Mouse (Mus musculus) heart, postnatal 36 days (tissue): ENCODE results near the gene Tnfrsf21. TPM values are rescaled to one million over a fixed set of nuclear protein-coding genes. Genes with fewer than 3 reads are reported as not detected.

Experiments
- DNase-seq, 2 experiments: peaks; one replicate each; pipeline ENCODE4 v3.0.0; 2021 to 2022
- intact Hi-C: fragments of 180-260 bp; cut with DNase I; formaldehyde crosslinking; loops from one replicate; pipeline ENCODE4 v1.15.1; 2025
- total RNA-seq, 2 experiments: library from RNA; stranded (reverse); gene quantifications; 2 replicates each; pipeline ENCODE4 v1.2.3; 2021

Tnfrsf21 gene
- total RNA-seq, 2 experiments from 2014 or later = 11.9 to 12.2 TPM

DNA sequence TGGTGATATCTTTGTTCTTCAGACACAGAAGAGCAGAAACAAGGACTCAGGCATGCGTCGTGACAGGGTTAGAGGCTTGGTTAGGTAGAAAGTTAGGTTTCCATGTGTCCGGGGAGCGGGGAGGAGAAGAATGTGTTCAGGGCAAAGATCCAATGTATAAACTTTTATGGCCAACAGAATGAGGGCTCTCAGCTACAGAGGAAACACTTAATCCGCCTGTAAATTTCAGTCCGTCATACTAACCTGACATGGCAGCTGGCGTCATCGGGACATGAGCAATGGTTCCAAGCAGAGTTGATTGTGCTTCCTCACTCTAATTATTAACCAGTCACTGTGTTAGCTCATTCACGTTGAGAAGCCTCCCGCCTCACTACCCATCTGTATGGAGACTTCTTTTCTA is 100.4 kb downstream of the Tnfrsf21 start:
- no peak for DNase-seq
- intact Hi-C loops = no loop called here

DNA sequence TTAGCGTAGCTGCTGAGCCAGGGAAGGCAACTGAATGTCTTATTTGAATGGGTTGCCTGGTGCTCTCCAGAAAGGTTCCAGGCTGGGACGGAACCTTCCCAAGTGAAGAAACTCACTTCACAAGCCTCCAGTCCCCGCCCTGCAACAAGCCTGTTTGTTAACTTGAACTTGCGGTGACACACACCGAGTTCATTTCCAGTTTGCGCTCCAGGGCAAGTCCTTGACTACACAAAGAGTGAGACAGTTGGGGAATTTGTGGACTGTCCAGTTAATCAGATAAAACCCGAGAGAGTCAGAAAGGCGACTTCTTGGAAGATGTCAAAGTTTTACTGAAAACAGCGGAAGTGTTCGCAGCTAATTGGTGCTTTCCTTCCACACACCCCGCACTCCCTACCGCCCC is 103.1 kb downstream of the Tnfrsf21 start:
- intact Hi-C loops = no loop called here
- DNase-seq = no peak

DNA sequence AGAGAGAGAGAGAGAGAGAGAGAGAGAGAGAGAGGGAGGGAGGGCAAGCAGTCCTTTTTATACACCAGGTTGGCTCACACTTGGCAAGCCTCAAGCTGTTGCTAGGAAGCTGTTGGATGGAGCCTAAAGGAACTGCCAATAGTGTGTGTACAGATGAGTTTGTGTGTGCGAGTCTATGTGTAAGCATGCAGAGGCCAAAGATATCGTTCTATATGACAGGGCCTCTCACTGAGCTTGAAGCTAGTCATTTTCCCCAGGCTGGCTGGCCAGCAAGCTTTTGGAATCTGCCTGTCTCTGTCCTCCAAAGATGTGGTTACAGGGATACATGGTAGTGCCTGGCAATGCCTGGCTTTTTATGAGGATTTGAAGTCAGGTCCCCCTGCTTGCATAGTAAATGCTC is 104.7 kb downstream of the Tnfrsf21 start:
- intact Hi-C loops = no loop called here
- DNase-seq = no peak

DNA sequence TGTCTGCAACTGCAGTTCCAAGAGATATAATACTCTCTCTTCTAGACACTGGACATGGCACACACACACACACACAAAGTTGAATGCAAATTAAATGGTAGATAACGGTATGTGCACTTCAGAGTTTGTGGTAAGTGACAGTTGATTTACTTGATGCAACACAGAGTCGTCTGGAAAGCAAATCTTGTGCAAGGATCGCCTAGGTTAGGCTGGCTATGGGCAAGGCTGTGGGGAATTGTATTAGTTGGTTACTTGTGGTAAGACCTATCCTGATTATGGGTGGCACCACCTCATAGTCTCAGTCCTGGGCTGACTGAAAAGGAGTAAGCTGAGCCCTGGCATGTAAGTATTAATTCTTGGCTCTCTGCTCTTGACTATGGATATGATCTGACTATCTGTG is 112.0 kb downstream of the Tnfrsf21 start:
- DNase-seq = no peak
- intact Hi-C loops = no loop called here

DNA sequence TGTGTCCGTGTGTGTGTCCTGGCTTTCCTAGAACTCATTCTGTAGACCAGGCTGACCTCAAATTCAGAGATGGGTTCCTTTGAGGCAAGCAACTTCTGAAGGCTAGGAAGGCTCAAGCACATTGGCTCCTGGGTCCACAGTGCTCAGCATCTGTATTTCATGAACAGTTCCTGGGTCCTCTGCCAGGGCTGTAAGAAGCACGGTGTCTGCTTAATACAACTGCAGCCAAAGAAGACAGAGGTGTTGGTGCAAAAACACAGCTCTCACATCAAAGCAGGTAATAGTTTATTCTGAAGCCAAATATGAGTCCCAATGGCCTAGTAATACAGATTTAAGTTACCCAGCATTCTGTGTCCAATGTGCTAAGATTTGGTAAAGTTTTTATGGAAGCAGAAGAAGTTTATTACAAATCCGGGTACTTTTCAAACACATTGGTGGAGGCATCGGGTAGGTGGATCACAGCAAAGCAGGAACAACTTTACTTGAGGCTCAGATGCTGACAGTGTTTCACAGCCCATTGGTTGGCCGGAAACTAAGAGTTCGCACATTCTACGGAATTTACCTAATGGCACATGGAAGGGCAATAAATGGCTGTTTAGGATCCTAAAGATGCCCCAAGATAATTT is 112.7 kb downstream of the Tnfrsf21 start:
- DNase-seq = no peak
- intact Hi-C loops = no loop called here

DNA sequence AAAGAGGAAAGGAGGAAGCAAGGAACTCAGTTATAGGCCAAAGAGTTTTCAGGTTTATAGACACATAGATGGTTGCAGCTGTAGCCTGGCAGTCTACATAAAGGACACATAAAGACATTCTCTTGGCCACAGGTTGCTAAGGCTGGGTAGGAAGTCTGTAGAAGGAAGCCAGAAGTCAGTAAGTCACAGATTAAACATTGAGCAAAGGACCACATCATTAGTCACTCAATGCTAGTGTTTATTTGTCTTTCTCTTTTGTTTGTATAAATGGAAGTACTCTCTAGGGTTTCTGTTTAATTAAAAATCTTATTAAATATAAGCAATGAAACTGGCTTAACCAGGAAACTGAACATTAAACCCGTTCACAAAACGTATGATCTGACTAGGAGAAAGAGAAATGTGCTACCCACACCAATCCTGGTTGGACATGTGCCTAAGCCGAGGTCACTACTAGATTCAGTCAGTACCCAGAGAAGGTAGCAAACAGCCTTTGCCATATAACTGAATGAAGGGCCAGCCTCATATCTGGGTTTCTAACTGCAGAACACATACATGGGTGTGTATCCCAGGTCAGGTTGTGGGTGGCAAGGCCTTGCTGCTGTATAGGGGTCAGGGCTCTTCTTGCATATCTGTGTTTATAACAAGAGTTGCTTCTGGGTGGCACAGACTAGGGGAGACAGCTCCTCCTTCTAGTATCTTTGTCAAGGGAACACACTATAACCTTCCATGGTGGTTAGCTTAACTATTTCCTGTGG is 113.9 kb downstream of the Tnfrsf21 start:
- DNase-seq = no peak
- intact Hi-C loops = no loop called here

DNA sequence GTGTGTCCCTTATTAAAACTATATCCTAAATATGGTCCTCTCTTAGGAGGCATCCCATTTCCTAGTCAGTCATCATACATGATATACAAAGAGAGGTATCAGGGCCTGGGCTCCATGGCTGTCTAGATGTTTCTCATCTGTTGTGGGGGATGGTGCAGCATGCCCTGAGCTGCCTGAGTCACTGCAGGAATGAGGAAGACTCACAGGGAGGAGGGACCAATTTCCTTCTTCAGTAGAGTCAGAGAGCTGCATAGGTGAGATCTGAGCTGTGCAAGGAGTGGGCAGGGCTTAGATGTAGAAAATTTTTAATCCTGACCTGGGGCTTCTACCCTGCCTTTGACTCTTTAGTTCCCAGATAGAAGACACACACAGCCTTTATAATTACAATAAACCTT is 114.5 kb downstream of the Tnfrsf21 start:
- intact Hi-C loops = no loop called here
- DNase-seq = no peak

DNA sequence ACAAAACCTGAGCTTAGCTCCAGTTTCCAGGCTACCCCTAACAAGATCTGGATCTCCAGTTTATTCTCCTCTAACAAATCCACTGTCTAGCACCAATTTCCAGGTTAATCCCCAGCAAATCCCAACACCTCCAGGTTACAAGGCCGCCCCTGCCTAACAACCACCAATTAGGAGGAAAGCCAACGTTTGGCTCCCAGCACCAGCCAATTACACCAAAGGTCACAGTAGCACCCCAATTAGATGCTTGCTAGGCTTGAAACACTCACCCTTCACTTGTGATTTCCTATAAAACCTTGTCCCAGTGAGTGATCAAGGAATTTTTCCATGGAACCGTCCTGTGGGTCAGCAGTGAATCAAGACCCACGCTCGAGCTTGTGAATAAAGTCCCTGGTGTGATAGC is 116.1 kb downstream of the Tnfrsf21 start:
- DNase-seq = no peak
- intact Hi-C loops = no loop called here

DNA sequence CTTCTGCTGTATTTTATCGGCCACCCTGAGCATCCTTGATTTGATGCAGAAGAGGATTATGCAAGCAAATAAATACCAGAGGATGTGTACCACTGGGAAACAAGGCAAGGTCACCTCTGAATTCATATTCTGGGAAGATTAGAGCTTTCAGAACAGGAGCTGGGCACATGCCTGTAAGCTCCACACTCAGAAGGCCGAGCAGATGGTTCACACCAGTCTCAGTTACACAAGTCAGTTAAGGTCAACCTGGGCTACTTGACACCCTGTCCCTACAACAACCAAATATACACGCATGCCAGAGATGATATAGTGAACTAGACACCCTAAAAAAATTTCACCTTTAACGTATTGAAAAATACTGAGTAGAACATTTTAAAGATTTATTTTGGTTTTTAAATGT is 116.8 kb downstream of the Tnfrsf21 start:
- intact Hi-C loops = no loop called here
- DNase-seq = no peak

DNA sequence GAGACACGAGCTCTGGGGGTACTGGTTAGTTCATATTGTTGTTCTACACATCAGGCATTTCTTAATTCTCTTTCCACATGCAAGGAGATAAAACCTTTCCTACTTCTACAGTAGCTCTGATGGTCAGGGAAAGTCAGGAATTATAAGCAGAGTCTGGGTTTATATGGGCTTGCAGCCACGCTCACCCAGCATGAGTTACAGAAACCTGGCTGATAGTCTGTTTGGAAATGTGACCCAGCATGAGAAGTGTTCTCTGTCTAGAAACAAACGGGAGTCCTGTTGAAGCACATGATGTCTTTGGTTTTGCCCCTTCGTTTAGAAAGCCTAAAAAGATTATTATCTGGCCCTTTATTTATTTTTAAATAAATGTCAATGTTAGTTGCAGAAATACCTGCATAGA is 118.6 kb downstream of the Tnfrsf21 start:
- no peak for DNase-seq
- intact Hi-C loops = no loop called here

DNA sequence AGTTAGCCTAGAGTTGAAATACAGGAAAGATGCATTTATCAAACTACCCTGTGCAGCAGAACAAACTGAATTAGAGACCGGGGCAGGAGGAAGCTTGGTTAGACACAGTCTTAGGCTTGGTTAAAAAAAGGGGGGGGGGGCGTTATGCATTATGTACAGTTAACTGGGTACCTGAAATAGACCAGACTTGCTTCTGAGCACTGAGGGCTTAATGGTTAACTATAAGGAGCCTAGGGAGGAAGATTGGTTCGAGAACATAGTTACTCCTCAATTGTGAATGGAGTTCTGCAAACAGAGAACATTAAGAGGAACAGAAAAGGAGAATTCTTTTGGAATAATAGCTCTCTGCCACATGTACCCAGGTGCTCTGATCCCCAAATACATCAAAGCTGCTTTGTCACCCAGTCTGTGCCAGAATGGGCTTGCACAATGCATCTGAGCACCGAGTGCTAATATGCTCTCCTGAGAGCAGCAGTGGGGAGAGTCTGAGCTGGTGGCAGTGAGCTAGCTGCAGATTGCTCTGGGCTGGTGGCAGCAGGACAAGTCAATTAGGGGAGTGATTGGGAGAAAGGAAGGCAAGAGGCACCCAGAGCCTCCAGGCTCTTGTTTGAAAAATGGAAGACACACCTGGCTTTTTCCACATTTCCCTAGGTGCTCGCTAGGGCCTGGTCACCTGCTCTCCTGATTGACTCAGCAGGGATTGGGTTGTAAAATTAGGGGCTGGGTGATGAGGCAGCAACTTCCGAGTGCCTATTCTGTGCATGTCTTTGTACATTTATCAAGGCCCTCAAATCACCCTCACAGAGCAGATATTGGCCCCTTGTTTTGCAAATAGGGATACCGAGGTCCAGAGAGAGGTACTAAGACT is 119.3 kb downstream of the Tnfrsf21 start:
- intact Hi-C loops = no loop called here
- no peak for DNase-seq

DNA sequence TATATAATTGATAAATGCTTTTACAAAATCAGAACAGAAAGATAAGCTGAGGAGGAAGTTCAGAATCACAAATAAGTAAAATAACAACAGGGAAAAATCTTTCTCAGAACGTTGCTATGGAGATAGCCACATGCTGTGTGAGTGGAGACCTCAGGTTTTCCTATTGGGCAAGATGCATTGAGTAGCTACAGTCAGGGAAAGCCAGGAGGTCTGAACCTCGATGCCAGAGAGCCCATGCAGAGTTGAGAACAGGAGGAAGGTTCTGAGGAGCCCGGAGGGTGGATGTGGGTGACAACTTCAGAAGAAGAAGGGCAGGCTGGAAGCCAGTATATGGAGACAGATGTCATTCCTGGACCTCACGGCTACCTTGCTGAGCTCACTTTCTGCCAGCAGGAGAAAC is 120.4 kb downstream of the Tnfrsf21 start:
- DNase-seq = no peak

DNA sequence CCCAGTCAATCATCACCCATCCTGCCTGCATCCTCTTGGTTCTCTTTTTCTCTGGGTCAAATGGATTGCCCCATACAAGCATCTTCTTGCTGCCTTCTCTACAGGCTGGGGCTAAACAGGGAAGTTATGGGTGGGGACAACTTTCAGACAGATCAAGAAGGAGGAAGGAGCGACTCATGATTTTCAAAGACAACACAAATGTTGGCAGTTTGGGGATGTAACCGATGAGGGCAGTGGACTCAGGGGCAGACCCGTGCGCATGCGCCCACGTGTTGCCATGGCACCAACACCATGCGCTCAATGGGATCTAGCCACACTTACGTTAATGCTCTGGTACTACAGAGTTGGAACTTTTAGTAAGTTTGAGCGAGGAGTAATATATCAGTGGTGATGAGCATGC is 121.5 kb downstream of the Tnfrsf21 start:
- peak; percentile 36 to 37 for DNase-seq
- intact Hi-C loops = no loop called here

More for the DNA sequence above, 120.4 kb downstream of the Tnfrsf21 start:
- intact Hi-C loops = no loop called here

DNA sequence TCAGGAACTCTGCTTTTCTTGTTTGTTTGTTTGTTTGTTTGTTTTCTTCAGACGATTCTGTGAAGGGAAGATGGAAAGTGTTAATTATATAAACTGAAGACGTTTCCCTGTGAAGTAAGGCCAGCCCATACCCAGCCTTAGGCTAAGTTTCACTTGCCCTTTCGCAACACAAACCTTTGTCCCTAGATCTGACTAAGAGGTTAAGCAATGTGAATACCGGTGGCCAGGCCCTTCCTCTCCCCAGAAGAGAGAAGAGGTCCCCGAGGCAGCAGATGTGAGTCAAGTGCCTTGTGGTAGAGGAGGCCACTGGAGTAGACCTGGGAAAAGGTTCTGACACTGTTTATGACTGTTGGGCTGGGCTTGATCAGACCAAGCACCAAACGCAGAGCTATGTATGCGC is 122.0 kb downstream of the Tnfrsf21 start:
- no peak for DNase-seq
- intact Hi-C loops = no loop called here

Other genes with a start within 250 kb of the Tnfrsf21 start
- gene Cd2ap, start 139.9 kb upstream of the Tnfrsf21 start, total RNA-seq = 10 to 100 TPM; 20.2 to 22.3 TPM